Mouse (Mus musculus) kidney, adult 2 months (tissue): ENCODE data around the gene Dmd.

Experiments used
- CTCF ChIP-seq: fragments of 200-500 bp; conservative IDR thresholded peaks from 2 replicates; pipeline ENCODE4 v1.5.1; 2011; ENCODE audit warnings: low read depth, mild to moderate bottlenecking, control low read depth, low read length, moderate library complexity, mixed read lengths; ENCODE audit not compliant: insufficient read depth, insufficient read length
- POLR2A ChIP-seq: fragments of 200-500 bp; IDR thresholded peaks from one replicate; pipeline ENCODE4 v1.6.1; 2011; ENCODE audit warnings: low read depth, low read length, control low read depth

DNA sequence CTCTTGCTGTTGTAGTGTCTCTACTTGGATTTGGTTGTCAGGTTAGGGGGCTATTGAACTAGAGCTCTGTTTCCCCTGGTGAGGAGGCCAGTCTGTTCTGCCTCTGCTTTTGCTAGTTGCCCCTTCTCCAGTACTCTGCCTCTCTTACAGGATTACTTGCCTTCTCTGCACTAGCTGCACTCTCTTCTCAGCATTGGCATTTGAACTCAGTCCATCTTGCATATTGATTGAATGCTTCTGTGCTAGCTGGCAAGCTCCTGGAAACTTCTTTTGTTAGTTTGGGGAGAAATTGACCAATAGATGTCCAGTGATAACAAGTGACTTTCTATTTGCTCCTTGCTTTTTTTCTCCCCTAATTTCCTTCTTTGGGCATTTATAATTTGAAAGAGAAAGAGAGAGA is 2163.7 kb downstream of the Dmd start:
- TF ChIP-seq POLR2A (no peak), CTCF (no peak)
